Mouse (Mus musculus): ENCODE measurements at regions not wholly inside any gene's neighbourhood (a gene's known extent, or its start where the extent isn't known, plus 50 kb on each side); places are given as distances from the start of the nearest gene placed in this dataset.

GRCm38 (mm10) chr2:105611651-105612050 lies 57.0 kb upstream of the Pax6 start:
- TF ChIP-seq CTCF (IDR thresholded peaks at IDR 0.05; ENCODE audit: insufficient read depth, low read length) (no peak), POLR2A (IDR thresholded peaks at IDR 0.05; ENCODE audit: borderline replicate concordance, extremely low read depth, low read depth, low read length) (no peak)

All from lung, adult 2 months (tissue).